Mouse (Mus musculus) brain, embryonic 14.5 days (tissue): Measurements from ENCODE around the gene Kcnrg.
"Not testable (repeated sequence)": the region's sequence is repeated elsewhere in the genome, so short reads cannot be mapped to it uniquely, and the experiment has no call there.

ENCODE experiments used
- CTCF ChIP-seq: fragments of 200-500 bp; IDR thresholded peaks from 2 replicates; pipeline ENCODE4 v1.5.1; 2012; ENCODE audit warnings: inconsistent platforms, mild to moderate bottlenecking, moderate library complexity, borderline replicate concordance; ENCODE audit not compliant: insufficient read depth, insufficient read length; ENCODE audit errors: extremely low read depth
- POLR2A ChIP-seq: fragments of 200-500 bp; IDR thresholded peaks from 2 replicates; pipeline ENCODE4 v1.6.1; 2012; ENCODE audit warnings: mild to moderate bottlenecking, inconsistent platforms, borderline replicate concordance; ENCODE audit not compliant: poor library complexity, insufficient read depth, insufficient read length, severe bottlenecking; ENCODE audit errors: extremely low read depth

DNA sequence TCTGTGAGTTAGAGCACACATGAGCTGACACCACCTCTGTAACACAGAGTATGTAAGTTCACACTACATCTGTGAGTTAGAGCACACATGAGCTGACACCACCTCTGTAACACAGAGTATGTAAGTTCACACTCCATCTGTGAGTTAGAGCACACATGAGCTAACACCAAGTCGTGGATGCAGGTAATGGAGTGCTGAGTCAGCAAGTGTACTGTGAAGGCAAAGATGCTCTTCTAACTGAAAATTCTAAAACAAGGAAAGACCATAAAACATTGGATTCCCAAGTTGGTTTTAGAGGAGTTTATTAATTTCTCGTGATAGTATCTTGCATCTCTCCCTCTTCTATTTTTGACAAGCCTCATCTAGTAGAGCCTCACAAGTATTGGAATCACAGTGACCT, 1.2 kb upstream of the Kcnrg start:
- TF ChIP-seq CTCF, POLR2A: not testable (repeated sequence)
